ENCODE assay signal across 18 mouse cellular contexts in the genomic region with DNA sequence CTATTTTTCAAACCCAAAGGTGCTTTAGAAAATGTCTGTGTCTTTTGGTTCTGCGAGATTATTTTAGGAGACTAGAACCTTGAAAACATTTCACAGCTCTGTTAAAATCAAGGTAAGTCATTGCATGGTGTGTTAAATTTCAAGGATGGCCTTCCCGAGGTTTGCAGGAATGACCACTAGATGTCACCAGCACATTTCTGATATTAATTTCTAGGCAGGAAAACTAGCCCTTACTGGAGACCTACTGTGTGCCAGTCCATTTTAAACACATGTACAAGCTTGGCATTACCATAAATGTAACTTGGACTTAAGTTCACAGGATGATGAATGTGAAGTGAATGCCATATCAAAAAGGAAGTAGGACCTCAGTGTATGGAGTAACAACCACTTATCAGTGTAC.
A peak's percentile ranks its signal among the peaks of the same experiment; 100 is the strongest.
DNase-seq lines count a peak whose midpoint lies in the region; ATAC-seq and TF ChIP-seq lines count a peak whose summit lies in the region.
"Had no signal": no experiment of that assay in that cellular context is flagged by ENCODE, and none has a peak within 500 bp of the region (broad histone marks: within the 10 kb centered on the region; RNA-seq: fewer than 3 reads in every experiment).

No protein-coding gene starts in this region.

- no peak overlapping the region for H3K4me2 ChIP-seq in forebrain, postnatal 0 days (ENCODE audit: low read depth)
- H3K4me2 ChIP-seq in forebrain, embryonic 13.5 days = no peak overlapping the region
- H3K4me2 ChIP-seq: embryonic facial prominence, embryonic 15.5 days; forebrain, embryonic 15.5 days; heart, embryonic 12.5 days; hindbrain, embryonic 13.5 days; kidney, embryonic 15.5 days; limb, embryonic 13.5 days; lung, embryonic 15.5 days; midbrain, embryonic 12.5 days had no signal

- 34% methylated on average over 2 of the region's 2 CpGs for WGBS in forebrain, postnatal 0 days
- 30% methylated on average over 2 of the region's 2 CpGs for WGBS in forebrain, embryonic 13.5 days

- no peak for ATAC-seq in forebrain, postnatal 0 days
- no peak for ATAC-seq in forebrain, embryonic 13.5 days
- ATAC-seq: forebrain, embryonic 15.5 days had no signal

- H3K27ac ChIP-seq in forebrain, postnatal 0 days (ENCODE audit: low read depth, low read length) = no peak overlapping the region
- no peak overlapping the region for H3K27ac ChIP-seq in forebrain, embryonic 13.5 days
- H3K27ac ChIP-seq in ES-Bruce4 (ENCODE audit: insufficient read depth, low read length) = no peak overlapping the region
- H3K27ac ChIP-seq: embryonic facial prominence, embryonic 15.5 days; forebrain, embryonic 15.5 days; hindbrain, embryonic 13.5 days; kidney, embryonic 15.5 days; limb, embryonic 13.5 days; lung, embryonic 15.5 days; midbrain, embryonic 12.5 days had no signal

- no peak for TF ChIP-seq POLR2A in ES-Bruce4 (IDR thresholded peaks at IDR 0.05; ENCODE audit: insufficient read depth, low read length)

- H3K36me3 ChIP-seq in forebrain, postnatal 0 days (ENCODE audit: insufficient read depth) = no peaks in the 10 kb centered on the region
- no peaks in the 10 kb centered on the region for H3K36me3 ChIP-seq in forebrain, embryonic 13.5 days (ENCODE audit: poor library complexity, severe bottlenecking)
- no peaks in the 10 kb centered on the region for H3K36me3 ChIP-seq in ES-Bruce4 (ENCODE audit: control insufficient read depth, insufficient read depth, low read length, poor library complexity, severe bottlenecking)
- H3K36me3 ChIP-seq: embryonic facial prominence, embryonic 15.5 days; forebrain, embryonic 15.5 days; G1E; heart, embryonic 12.5 days; hindbrain, embryonic 13.5 days; kidney, embryonic 15.5 days; limb, embryonic 13.5 days; lung, embryonic 15.5 days; midbrain, embryonic 12.5 days had no signal

- no peak for TF ChIP-seq EP300 in ES-Bruce4 (IDR thresholded peaks at IDR 0.05; ENCODE audit: insufficient read depth, low read depth, low read length)

- DNase-seq in forebrain, postnatal 0 days = peak; percentile 13
- peak; percentile 3 to 4 for DNase-seq in left cerebral cortex, postnatal 14 days (ENCODE audit: low spot score in 2 of 2)
- no peak for DNase-seq in left cerebral cortex, adult 11 months (ENCODE audit: low spot score)
- DNase-seq in embryo, embryonic 9.5 days (ENCODE audit: extremely low spot score) = peak; percentile 2
- DNase-seq in heart, postnatal 14 days = no peak
- DNase-seq: right cerebral cortex, postnatal 25 days; thymus, postnatal 14 days had no signal

- H3K27me3 ChIP-seq in forebrain, postnatal 0 days (ENCODE audit: insufficient read depth, low read length) = no peaks in the 10 kb centered on the region
- no peaks in the 10 kb centered on the region for H3K27me3 ChIP-seq in forebrain, embryonic 13.5 days
- no peaks in the 10 kb centered on the region for H3K27me3 ChIP-seq in ES-Bruce4 (ENCODE audit: control insufficient read depth, insufficient read depth, low read length, poor library complexity, severe bottlenecking)
- H3K27me3 ChIP-seq: embryonic facial prominence, embryonic 15.5 days; forebrain, embryonic 15.5 days; heart, embryonic 12.5 days; hindbrain, embryonic 13.5 days; kidney, embryonic 15.5 days; limb, embryonic 13.5 days; lung, embryonic 15.5 days; midbrain, embryonic 12.5 days had no signal

- H3K9me3 ChIP-seq in forebrain, postnatal 0 days (ENCODE audit: low read length) = no peaks in the 10 kb centered on the region
- no peaks in the 10 kb centered on the region for H3K9me3 ChIP-seq in forebrain, embryonic 13.5 days (replicated peaks)
- no peaks in the 10 kb centered on the region for H3K9me3 ChIP-seq in ES-Bruce4 (replicated peaks; ENCODE audit: control insufficient read depth, insufficient read depth, low read length, poor library complexity, severe bottlenecking)
- H3K9me3 ChIP-seq: embryonic facial prominence, embryonic 15.5 days; forebrain, embryonic 15.5 days; G1E; heart, embryonic 12.5 days; hindbrain, embryonic 13.5 days; kidney, embryonic 15.5 days; limb, embryonic 13.5 days; lung, embryonic 15.5 days; midbrain, embryonic 12.5 days had no signal

- TF ChIP-seq CTCF in forebrain, postnatal 0 days (IDR thresholded peaks at IDR 0.05; ENCODE audit: low read depth) = peak; percentile 59
- peak; percentile 13 for TF ChIP-seq CTCF in ES-Bruce4 (IDR thresholded peaks at IDR 0.05; ENCODE audit: low read depth, low read length)

- H3K9ac ChIP-seq in forebrain, postnatal 0 days = no peak overlapping the region
- H3K9ac ChIP-seq in forebrain, embryonic 13.5 days = no peak overlapping the region
- H3K9ac ChIP-seq in ES-Bruce4 (ENCODE audit: low read depth, poor library complexity, severe bottlenecking) = no peak overlapping the region
- H3K9ac ChIP-seq: embryonic facial prominence, embryonic 15.5 days; forebrain, embryonic 15.5 days; heart, embryonic 12.5 days; hindbrain, embryonic 13.5 days; kidney, embryonic 15.5 days; limb, embryonic 13.5 days; lung, embryonic 15.5 days; midbrain, embryonic 12.5 days had no signal

- intact Hi-C loops in left cerebral cortex, postnatal 14 days (cut with DNase I) = no loop called here
- intact Hi-C loops in heart, postnatal 14 days (cut with DNase I) = no loop called here

- no peak overlapping the region for H3K4me3 ChIP-seq in forebrain, postnatal 0 days (ENCODE audit: low read depth, low read length)
- no peak overlapping the region for H3K4me3 ChIP-seq in forebrain, embryonic 13.5 days
- no peak overlapping the region for H3K4me3 ChIP-seq in ES-Bruce4 (ENCODE audit: low read depth, low read length)
- H3K4me3 ChIP-seq: embryonic facial prominence, embryonic 15.5 days; forebrain, embryonic 15.5 days; heart, embryonic 12.5 days; hindbrain, embryonic 13.5 days; kidney, embryonic 15.5 days; limb, embryonic 13.5 days; lung, embryonic 15.5 days; midbrain, embryonic 12.5 days had no signal

- no peaks in the 10 kb centered on the region for H3K4me1 ChIP-seq in forebrain, postnatal 0 days (ENCODE audit: insufficient read depth)
- H3K4me1 ChIP-seq in forebrain, embryonic 13.5 days = no peaks in the 10 kb centered on the region
- H3K4me1 ChIP-seq in ES-Bruce4 (ENCODE audit: control insufficient read depth, insufficient read depth, low read length) = no peaks in the 10 kb centered on the region
- H3K4me1 ChIP-seq: embryonic facial prominence, embryonic 15.5 days; forebrain, embryonic 15.5 days; heart, embryonic 12.5 days; hindbrain, embryonic 13.5 days; kidney, embryonic 15.5 days; limb, embryonic 13.5 days; lung, embryonic 15.5 days; midbrain, embryonic 12.5 days had no signal

Comparison
In these comparisons a context has a peak if more than half of its experiments do, and no peak if none do; other contexts are left out.
1. DNase-seq: peak in forebrain, postnatal 0 days (single experiment), left cerebral cortex, postnatal 14 days (2 of 2) and embryo, embryonic 9.5 days (single experiment); none in left cerebral cortex, adult 11 months (single experiment) and heart, postnatal 14 days (0 of 2).